Mouse (Mus musculus): ENCODE measurements around the gene Adamts6. TPM values are rescaled to one million over a fixed set of nuclear protein-coding genes. Genes with fewer than 3 reads are reported as not detected.

The Adamts6 gene
- polyA plus RNA-seq, 1 experiment from 2014 or later, result 1.6 TPM

DNA sequence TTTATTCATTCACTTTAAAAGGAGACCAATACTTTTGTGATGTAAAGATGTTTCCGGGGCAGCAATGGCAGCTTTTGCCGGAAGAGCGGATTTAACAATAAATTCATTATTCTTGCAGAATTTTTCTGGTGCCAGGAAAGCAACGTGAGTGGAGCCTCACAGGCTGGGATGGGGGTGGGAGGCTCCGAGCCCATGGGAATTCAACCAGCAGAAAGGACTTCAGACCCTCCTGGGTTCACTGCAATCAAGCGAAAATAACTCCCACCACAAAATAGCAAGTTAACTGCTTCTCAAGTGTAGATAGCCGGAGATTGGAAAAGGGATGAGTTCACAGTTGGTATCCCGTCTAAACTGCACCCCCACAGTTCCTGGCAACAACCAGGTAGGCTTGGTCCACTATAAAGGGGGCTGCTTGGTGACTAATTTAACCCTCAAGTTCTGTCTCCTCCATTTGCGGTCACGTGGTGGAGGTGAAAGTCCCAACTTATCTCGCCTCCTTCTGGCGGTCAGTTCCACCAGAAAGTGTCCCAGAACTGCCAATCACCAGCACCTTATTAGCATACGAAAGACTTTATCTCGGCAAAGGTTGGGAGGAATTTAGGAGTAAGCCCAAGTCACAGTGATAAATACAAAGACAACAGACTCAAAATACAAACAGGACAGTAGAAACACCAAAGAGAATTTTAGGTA lies 231.5 kb downstream of the Adamts6 start:
- H3K9ac ChIP-seq, result no peak overlapping the region
- WGBS, result 68% methylated on average over 14 of the region's 14 CpGs
- no peak overlapping the region for H3K4me2 ChIP-seq

GRCm38 (mm10) chr13:104519981-104520380 lies 232.3 kb downstream of the Adamts6 start:
- no peak for ATAC-seq (ENCODE audit: insufficient read depth, low FRiP score, low read depth)
- no peaks in the 10 kb centered on the region for H3K27me3 ChIP-seq (replicated peaks)
- H3K4me2 ChIP-seq, result no peak overlapping the region
- no peaks in the 10 kb centered on the region for H3K36me3 ChIP-seq
- H3K4me1 ChIP-seq, result 0 out of 2 replicates have a peak, but pooled peaks cover 7% of the 10 kb centered on the region
- H3K9me3 ChIP-seq, result no peaks in the 10 kb centered on the region
- WGBS, result 81% methylated on average over 4 of the region's 4 CpGs
- H3K27ac ChIP-seq, result no peak overlapping the region
- H3K9ac ChIP-seq, result no peak overlapping the region
- no peak overlapping the region for H3K4me3 ChIP-seq (replicated peaks)

More for the DNA sequence above, 231.5 kb downstream of the Adamts6 start:
- no peak for ATAC-seq (ENCODE audit: insufficient read depth, low FRiP score, low read depth)
- Histone ChIP-seq H3K9me3 (no peaks in the 10 kb centered on the region), H3K4me1 (0 out of 2 replicates have a peak, but pooled peaks cover 7% of the 10 kb centered on the region), H3K4me3 (replicated peaks) (no peak overlapping the region), H3K27me3 (replicated peaks) (no peaks in the 10 kb centered on the region), H3K27ac (peak overlapping the region; percentile 73; the same call in 1 of the 2 replicates), H3K36me3 (no peaks in the 10 kb centered on the region)

- 48% methylated on average over 3 of the region's 3 CpGs for WGBS
- H3K9me3 ChIP-seq, result no peaks in the 10 kb centered on the region
- ATAC-seq (ENCODE audit: insufficient read depth, low FRiP score, low read depth), result no peak
Observed at GRCm38 (mm10) chr13:104520461-104520860, 232.8 kb downstream of the Adamts6 start.

GRCm38 (mm10) chr13:104521532-104521931 lies 233.9 kb downstream of the Adamts6 start:
- Histone ChIP-seq H3K4me2 (no peak overlapping the region), H3K36me3 (no peaks in the 10 kb centered on the region), H3K4me3 (replicated peaks) (no peak overlapping the region), H3K4me1 (0 out of 2 replicates have a peak, but pooled peaks cover 7% of the 10 kb centered on the region), H3K9ac (no peak overlapping the region), H3K27me3 (replicated peaks) (no peaks in the 10 kb centered on the region), H3K27ac (no peak overlapping the region), H3K9me3 (no peaks in the 10 kb centered on the region)
- no peak for ATAC-seq (ENCODE audit: insufficient read depth, low FRiP score, low read depth)
- 89% methylated on average over 2 of the region's 2 CpGs for WGBS

More at GRCm38 (mm10) chr13:104520461-104520860, 232.8 kb downstream of the Adamts6 start:
- Histone ChIP-seq H3K4me2 (no peak overlapping the region), H3K4me3 (replicated peaks) (no peak overlapping the region), H3K27ac (no peak overlapping the region), H3K9ac (no peak overlapping the region), H3K36me3 (no peaks in the 10 kb centered on the region), H3K4me1 (0 out of 2 replicates have a peak, but pooled peaks cover 7% of the 10 kb centered on the region), H3K27me3 (replicated peaks) (no peaks in the 10 kb centered on the region)

DNA sequence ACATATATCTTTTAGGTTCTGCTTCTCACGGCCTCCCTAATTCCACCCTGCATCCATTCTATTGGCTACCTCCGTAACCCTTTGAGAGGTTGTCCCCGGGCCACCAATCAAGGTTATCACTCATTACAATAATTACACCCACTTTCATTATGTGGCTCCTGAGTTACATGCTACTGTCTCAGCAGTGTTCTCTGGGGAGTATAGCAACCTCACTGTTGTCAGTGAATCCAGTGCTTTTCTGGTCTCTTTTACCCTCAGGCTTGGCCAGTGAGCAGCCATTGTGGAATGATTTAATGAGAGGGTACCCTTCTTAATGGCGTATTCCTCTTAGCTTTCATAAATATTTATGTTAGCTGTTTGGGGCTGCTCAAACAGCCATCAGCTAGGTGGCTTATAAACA lies 238.0 kb downstream of the Adamts6 start:
- H3K27me3 ChIP-seq (replicated peaks), result no peaks in the 10 kb centered on the region
- no peaks in the 10 kb centered on the region for H3K4me1 ChIP-seq
- H3K4me2 ChIP-seq, result no peak overlapping the region
- no peak overlapping the region for H3K27ac ChIP-seq
- WGBS, result 66% methylated on average over 4 of the region's 4 CpGs
- H3K9me3 ChIP-seq, result no peaks in the 10 kb centered on the region
- H3K36me3 ChIP-seq, result no peaks in the 10 kb centered on the region
- H3K9ac ChIP-seq, result no peak overlapping the region
- H3K4me3 ChIP-seq (replicated peaks), result no peak overlapping the region
- no peak for ATAC-seq (ENCODE audit: insufficient read depth, low FRiP score, low read depth)

GRCm38 (mm10) chr13:104529238-104529637 lies 241.6 kb downstream of the Adamts6 start:
- no peak for ATAC-seq (ENCODE audit: insufficient read depth, low FRiP score, low read depth)
- no peaks in the 10 kb centered on the region for H3K27me3 ChIP-seq (replicated peaks)
- H3K36me3 ChIP-seq, result no peaks in the 10 kb centered on the region
- H3K9me3 ChIP-seq, result no peaks in the 10 kb centered on the region
- H3K4me3 ChIP-seq (replicated peaks), result no peak overlapping the region
- H3K4me1 ChIP-seq, result no peaks in the 10 kb centered on the region
- H3K27ac ChIP-seq, result no peak overlapping the region
- H3K4me2 ChIP-seq, result no peak overlapping the region
- H3K9ac ChIP-seq, result no peak overlapping the region

DNA sequence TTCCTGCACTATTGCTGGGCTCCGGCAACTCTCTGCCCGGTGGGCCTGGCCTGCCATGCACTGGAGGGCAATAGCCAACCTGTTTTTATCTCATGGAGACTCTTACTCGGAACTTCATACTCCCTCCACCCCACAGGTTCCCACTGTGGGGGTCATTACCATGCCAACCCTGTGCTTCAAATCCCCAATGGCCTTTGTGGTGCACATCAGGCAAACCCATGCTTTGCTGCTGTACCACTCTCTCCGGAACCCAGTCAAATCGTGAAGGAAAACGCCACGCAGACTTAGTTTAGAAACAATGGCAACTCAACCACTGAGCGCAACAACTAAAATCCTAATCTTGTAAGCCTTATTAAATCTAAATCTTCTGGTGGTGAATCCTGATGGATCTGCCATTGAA lies 244.2 kb downstream of the Adamts6 start:
- Histone ChIP-seq H3K36me3 (no peaks in the 10 kb centered on the region), H3K4me2 (no peak overlapping the region), H3K4me1 (no peaks in the 10 kb centered on the region), H3K27ac (no peak overlapping the region), H3K27me3 (replicated peaks) (no peaks in the 10 kb centered on the region), H3K4me3 (replicated peaks) (no peak overlapping the region), H3K9ac (no peak overlapping the region), H3K9me3 (no peaks in the 10 kb centered on the region)
- 88% methylated on average over 8 of the region's 8 CpGs for WGBS
- ATAC-seq (ENCODE audit: insufficient read depth, low FRiP score, low read depth), result no peak

- Histone ChIP-seq H3K36me3 (no peaks in the 10 kb centered on the region), H3K27ac (no peak overlapping the region), H3K4me1 (no peaks in the 10 kb centered on the region), H3K9ac (no peak overlapping the region), H3K9me3 (no peaks in the 10 kb centered on the region), H3K27me3 (replicated peaks) (no peaks in the 10 kb centered on the region), H3K4me2 (no peak overlapping the region), H3K4me3 (replicated peaks) (no peak overlapping the region)
- WGBS, result 91% methylated on average over 7 of the region's 7 CpGs
- no peak for ATAC-seq (ENCODE audit: insufficient read depth, low FRiP score, low read depth)
Observed at GRCm38 (mm10) chr13:104532723-104533122, 245.1 kb downstream of the Adamts6 start.

GRCm38 (mm10) chr13:104533806-104534495 lies 246.3 kb downstream of the Adamts6 start:
- Histone ChIP-seq H3K4me3 (replicated peaks) (no peak overlapping the region), H3K4me1 (no peaks in the 10 kb centered on the region), H3K27me3 (replicated peaks) (no peaks in the 10 kb centered on the region), H3K4me2 (no peak overlapping the region), H3K36me3 (no peaks in the 10 kb centered on the region), H3K9me3 (no peaks in the 10 kb centered on the region), H3K9ac (no peak overlapping the region), H3K27ac (no peak overlapping the region)
- no peak for ATAC-seq (ENCODE audit: insufficient read depth, low FRiP score, low read depth)
- 60% methylated on average over 7 of the region's 7 CpGs for WGBS

- no peak overlapping the region for H3K9ac ChIP-seq
- peak overlapping the region; percentile 29; the same call in 1 of the 2 replicates for H3K4me2 ChIP-seq
- no peaks in the 10 kb centered on the region for H3K9me3 ChIP-seq
- no peaks in the 10 kb centered on the region for H3K36me3 ChIP-seq
- no peak overlapping the region for H3K4me3 ChIP-seq (replicated peaks)
- no peak overlapping the region for H3K27ac ChIP-seq
- ATAC-seq (ENCODE audit: insufficient read depth, low FRiP score, low read depth), result peak; percentile 63
- H3K27me3 ChIP-seq (replicated peaks), result no peaks in the 10 kb centered on the region
- H3K4me1 ChIP-seq, result no peaks in the 10 kb centered on the region
- WGBS, result 42% methylated on average over 7 of the region's 7 CpGs
Observed at GRCm38 (mm10) chr13:104540861-104541398, 253.3 kb downstream of the Adamts6 start.

- Histone ChIP-seq H3K4me1 (no peaks in the 10 kb centered on the region), H3K9me3 (no peaks in the 10 kb centered on the region), H3K36me3 (no peaks in the 10 kb centered on the region), H3K27me3 (replicated peaks) (no peaks in the 10 kb centered on the region), H3K4me3 (replicated peaks) (no peak overlapping the region), H3K27ac (peak overlapping the region; percentile 17; the same call in 1 of the 2 replicates), H3K9ac (no peak overlapping the region), H3K4me2 (no peak overlapping the region)
- WGBS, result 76% methylated on average over 10 of the region's 10 CpGs
- ATAC-seq (ENCODE audit: insufficient read depth, low FRiP score, low read depth), result no peak
Observed at GRCm38 (mm10) chr13:104542123-104542758, 254.6 kb downstream of the Adamts6 start.

- no peak for ATAC-seq (ENCODE audit: insufficient read depth, low FRiP score, low read depth)
- 41% methylated on average over 4 of the region's 4 CpGs for WGBS
- Histone ChIP-seq H3K4me3 (replicated peaks) (no peak overlapping the region), H3K9ac (no peak overlapping the region), H3K4me2 (no peak overlapping the region), H3K4me1 (no peaks in the 10 kb centered on the region), H3K36me3 (no peaks in the 10 kb centered on the region), H3K9me3 (no peaks in the 10 kb centered on the region), H3K27ac (peak overlapping the region; percentile 17; the same call in 1 of the 2 replicates), H3K27me3 (replicated peaks) (no peaks in the 10 kb centered on the region)
Observed at GRCm38 (mm10) chr13:104542759-104543141, 255.1 kb downstream of the Adamts6 start.
